Mouse (Mus musculus): ENCODE data around the gene Zmym5. TPM values are rescaled to one million over a fixed set of nuclear protein-coding genes. Genes with fewer than 3 reads are reported as not detected.

The Zmym5 gene
- polyA plus RNA-seq, 2 experiments = 22.0 to 32.9 TPM

DNA sequence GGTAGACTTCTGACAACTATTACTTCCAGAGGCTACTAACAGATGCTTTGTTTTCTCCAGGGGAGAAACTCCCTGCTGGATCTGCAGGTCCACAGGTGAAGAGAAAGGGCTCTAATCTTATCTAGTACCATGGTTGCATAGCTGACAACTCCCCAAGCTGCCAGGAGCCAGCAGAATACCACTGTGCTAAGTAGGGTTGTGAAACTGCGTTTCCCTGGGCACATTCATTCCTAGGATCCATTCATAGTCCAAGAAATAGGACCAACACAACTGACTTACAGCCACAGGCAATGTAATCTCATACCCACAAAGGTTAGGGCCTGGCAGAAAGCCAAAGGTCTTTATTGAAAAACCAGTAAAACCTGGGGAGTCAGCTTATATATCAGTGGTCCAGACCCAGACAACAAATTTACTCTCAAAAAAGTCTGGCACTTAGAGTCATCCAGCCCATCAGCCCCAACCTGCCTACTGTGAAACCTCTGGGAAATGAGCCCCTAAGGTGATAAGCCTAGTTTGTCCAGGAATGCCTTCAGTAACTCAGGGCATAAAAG is 21.1 kb upstream of the Zmym5 start:
- Histone ChIP-seq H3K9ac (ENCODE audit: low read depth, low read length, severe bottlenecking) (no peak overlapping the region), H3K4me2 (replicated peaks; ENCODE audit: low read depth, low read length, severe bottlenecking) (no peak overlapping the region), H3K36me3 (ENCODE audit: control insufficient read depth, insufficient read depth, low read length) (no peaks in the 10 kb centered on the region), H3K27ac (replicated peaks; ENCODE audit: low read depth, low read length) (no peak overlapping the region), H3K4me3 (replicated peaks; ENCODE audit: low read length) (no peak overlapping the region), H3K4me1 (ENCODE audit: control insufficient read depth, insufficient read depth, low read length) (peaks cover 11% of the 10 kb centered on the region; the same call in 1 of the 2 replicates), H3K9me3 (ENCODE audit: control insufficient read depth, low read length) (no peaks in the 10 kb centered on the region), H3K27me3 (ENCODE audit: control insufficient read depth, insufficient read depth, low read length) (no peaks in the 10 kb centered on the region)
- DNase-seq (ENCODE audit: low spot score) = peak; percentile 45
- ATAC-seq (ENCODE audit: low FRiP score, low read depth) = no peak
- 15% methylated on average over 1 of the region's 1 CpGs for WGBS
- no peak for TF ChIP-seq POLR2A (IDR thresholded peaks at IDR 0.05; ENCODE audit: borderline replicate concordance, extremely low read depth, insufficient read depth, insufficient read length)

DNA sequence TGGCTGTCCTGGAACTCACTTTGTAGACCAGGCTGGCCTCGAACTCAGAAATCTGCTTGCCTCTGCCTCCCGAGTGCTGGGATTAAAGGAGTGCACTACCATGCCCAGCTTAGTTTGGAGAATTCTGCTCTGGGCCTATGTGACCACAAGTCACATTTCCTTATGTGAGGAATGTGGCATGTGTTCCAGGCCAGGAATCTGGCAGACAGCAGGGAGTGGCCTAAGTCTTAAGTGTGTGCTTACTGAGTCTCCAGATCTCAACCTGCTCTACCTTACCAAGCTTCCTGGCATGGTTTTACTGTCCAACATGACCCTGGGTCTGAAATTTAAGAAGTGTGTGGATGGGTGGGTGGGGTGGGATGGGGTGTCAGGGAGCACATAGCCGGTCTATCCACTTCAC is 20.6 kb upstream of the Zmym5 start:
- peaks cover 11% of the 10 kb centered on the region; the same call in 1 of the 2 replicates for H3K4me1 ChIP-seq (ENCODE audit: control insufficient read depth, insufficient read depth, low read length)
- no peak overlapping the region for H3K27ac ChIP-seq (replicated peaks; ENCODE audit: low read depth, low read length)
- ATAC-seq (ENCODE audit: low FRiP score, low read depth) (no peak), DNase-seq (ENCODE audit: low spot score) (no peak)
- H3K9me3 ChIP-seq (ENCODE audit: control insufficient read depth, low read length) = no peaks in the 10 kb centered on the region
- TF ChIP-seq POLR2A (IDR thresholded peaks at IDR 0.05; ENCODE audit: borderline replicate concordance, extremely low read depth, insufficient read depth, insufficient read length) = no peak
- no peaks in the 10 kb centered on the region for H3K27me3 ChIP-seq (ENCODE audit: control insufficient read depth, insufficient read depth, low read length)
- H3K4me2 ChIP-seq (replicated peaks; ENCODE audit: low read depth, low read length, severe bottlenecking) = no peak overlapping the region
- no peak overlapping the region for H3K9ac ChIP-seq (ENCODE audit: low read depth, low read length, severe bottlenecking)
- H3K4me3 ChIP-seq (replicated peaks; ENCODE audit: low read length) = no peak overlapping the region
- WGBS = 75% methylated on average over 3 of the region's 3 CpGs
- H3K36me3 ChIP-seq (ENCODE audit: control insufficient read depth, insufficient read depth, low read length) = no peaks in the 10 kb centered on the region

DNA sequence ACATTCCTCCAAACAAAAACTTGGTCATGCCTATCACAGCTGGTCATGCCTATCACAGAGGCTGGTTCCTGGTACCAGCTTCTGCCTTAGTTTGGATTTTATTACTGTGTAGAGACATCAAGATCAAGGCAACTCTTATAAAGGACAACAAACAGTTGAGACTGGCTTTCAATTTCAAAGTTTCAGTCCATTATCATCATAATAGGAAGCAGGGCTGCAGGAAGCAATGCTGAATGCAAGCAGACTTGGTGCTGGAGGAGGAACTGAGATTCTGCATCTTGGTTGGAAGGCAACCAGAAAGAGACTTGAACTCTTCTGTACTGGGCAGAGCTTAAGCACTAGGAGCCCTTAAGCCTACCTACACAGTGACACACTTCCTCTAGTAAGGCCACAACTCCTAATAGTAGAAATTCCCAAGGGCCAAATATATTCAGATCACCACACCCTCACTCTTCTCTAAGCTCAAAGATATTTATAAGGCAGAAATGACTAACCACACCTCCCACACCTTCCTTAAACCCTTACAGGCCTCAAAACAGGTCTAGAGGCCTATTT is 19.1 kb upstream of the Zmym5 start:
- ATAC-seq (ENCODE audit: low FRiP score, low read depth) = no peak
- H3K36me3 ChIP-seq (ENCODE audit: control insufficient read depth, insufficient read depth, low read length) = no peaks in the 10 kb centered on the region
- H3K4me3 ChIP-seq (replicated peaks; ENCODE audit: low read length) = no peak overlapping the region
- no peak overlapping the region for H3K4me2 ChIP-seq (replicated peaks; ENCODE audit: low read depth, low read length, severe bottlenecking)
- no peak overlapping the region for H3K9ac ChIP-seq (ENCODE audit: low read depth, low read length, severe bottlenecking)
- DNase-seq (ENCODE audit: low spot score) = no peak
- H3K9me3 ChIP-seq (ENCODE audit: control insufficient read depth, low read length) = no peaks in the 10 kb centered on the region
- peaks cover 11% of the 10 kb centered on the region; the same call in 1 of the 2 replicates for H3K4me1 ChIP-seq (ENCODE audit: control insufficient read depth, insufficient read depth, low read length)
- H3K27me3 ChIP-seq (ENCODE audit: control insufficient read depth, insufficient read depth, low read length) = no peaks in the 10 kb centered on the region
- TF ChIP-seq POLR2A (IDR thresholded peaks at IDR 0.05; ENCODE audit: borderline replicate concordance, extremely low read depth, insufficient read depth, insufficient read length) = no peak
- H3K27ac ChIP-seq (replicated peaks; ENCODE audit: low read depth, low read length) = no peak overlapping the region

GRCm38 (mm10) chr14:56824562-56824961 is 13.0 kb upstream of the Zmym5 start:
- Histone ChIP-seq H3K4me1 (ENCODE audit: control insufficient read depth, insufficient read depth, low read length) (no peaks in the 10 kb centered on the region), H3K36me3 (ENCODE audit: control insufficient read depth, insufficient read depth, low read length) (no peaks in the 10 kb centered on the region), H3K27me3 (ENCODE audit: control insufficient read depth, insufficient read depth, low read length) (no peaks in the 10 kb centered on the region), H3K27ac (replicated peaks; ENCODE audit: low read depth, low read length) (no peak overlapping the region), H3K9ac (ENCODE audit: low read depth, low read length, severe bottlenecking) (no peak overlapping the region), H3K9me3 (ENCODE audit: control insufficient read depth, low read length) (no peaks in the 10 kb centered on the region), H3K4me3 (replicated peaks; ENCODE audit: low read length) (no peak overlapping the region), H3K4me2 (replicated peaks; ENCODE audit: low read depth, low read length, severe bottlenecking) (no peak overlapping the region)
- DNase-seq (ENCODE audit: low spot score) (no peak), ATAC-seq (ENCODE audit: low FRiP score, low read depth) (no peak)
- TF ChIP-seq POLR2A (IDR thresholded peaks at IDR 0.05; ENCODE audit: borderline replicate concordance, extremely low read depth, insufficient read depth, insufficient read length) = no peak

- 16% methylated on average over 11 of the region's 11 CpGs for WGBS
- no peak overlapping the region for H3K27ac ChIP-seq (replicated peaks; ENCODE audit: low read depth, low read length)
- no peak overlapping the region for H3K4me2 ChIP-seq (replicated peaks; ENCODE audit: low read depth, low read length, severe bottlenecking)
- H3K4me3 ChIP-seq (replicated peaks; ENCODE audit: low read length) = no peak overlapping the region
- TF ChIP-seq POLR2A (IDR thresholded peaks at IDR 0.05; ENCODE audit: borderline replicate concordance, extremely low read depth, insufficient read depth, insufficient read length) = no peak
- H3K9me3 ChIP-seq (ENCODE audit: control insufficient read depth, low read length) = no peaks in the 10 kb centered on the region
- DNase-seq (ENCODE audit: low spot score) (peak; percentile 14), ATAC-seq (ENCODE audit: low FRiP score, low read depth) (no peak)
- no peak overlapping the region for H3K9ac ChIP-seq (ENCODE audit: low read depth, low read length, severe bottlenecking)
- peaks cover 6% of the 10 kb centered on the region for H3K4me1 ChIP-seq (ENCODE audit: control insufficient read depth, insufficient read depth, low read length)
- H3K36me3 ChIP-seq (ENCODE audit: control insufficient read depth, insufficient read depth, low read length) = no peaks in the 10 kb centered on the region
- no peaks in the 10 kb centered on the region for H3K27me3 ChIP-seq (ENCODE audit: control insufficient read depth, insufficient read depth, low read length)
These were observed 6.1 kb upstream of the Zmym5 start for GRCm38 (mm10) chr14:56817616-56818015.

Data from limb, embryonic 14.5 days (tissue).